Mouse (Mus musculus) liver, postnatal 0 days (tissue): Measurements from ENCODE around the gene Gm32717. TPM values are rescaled to one million over a fixed set of nuclear protein-coding genes. Genes with fewer than 3 reads are reported as not detected.
A peak's percentile ranks its signal among the peaks of the same experiment; 100 is the strongest.
"Not testable (repeated sequence)": the region's sequence is repeated elsewhere in the genome, so short reads cannot be mapped to it uniquely, and the experiment has no call there.

Source experiments
- ATAC-seq: fragments of 200-750 bp; cut with Nextera tagmentation; 2 replicates; pipeline ENCODE4 v1.8.0; 2017; ENCODE audit warnings: mild to moderate bottlenecking, moderate library complexity
- DNase-seq: peaks from one replicate; pipeline ENCODE4 v3.0.0-alpha.2; 2016
- H3K27ac ChIP-seq: fragments of 300-500 bp; sonication (generic); 2 replicates; pipeline ENCODE4 v1.5.1; 2014; ENCODE audit warnings: antibody characterized with exemption, moderate library complexity, mild to moderate bottlenecking, low read depth
- H3K27me3 ChIP-seq: fragments of 300-500 bp; sonication (generic); 2 replicates; pipeline ENCODE4 v1.6.1; 2014; ENCODE audit warnings: low read length, control low read depth, mixed read lengths; ENCODE audit not compliant: insufficient read depth
- H3K36me3 ChIP-seq: fragments of 300-500 bp; sonication (generic); replicated peaks from 2 replicates; pipeline ENCODE4 v1.6.1; 2014; ENCODE audit warnings: mild to moderate bottlenecking, control low read depth, low read length, moderate library complexity, mixed read lengths; ENCODE audit not compliant: insufficient read depth
- H3K4me1 ChIP-seq: fragments of 300-500 bp; sonication (generic); 2 replicates; pipeline ENCODE4 v1.6.1; 2014; ENCODE audit warnings: antibody characterized with exemption, mild to moderate bottlenecking, control low read depth; ENCODE audit not compliant: insufficient read depth
- H3K4me2 ChIP-seq: fragments of 300-500 bp; sonication (generic); 2 replicates; pipeline ENCODE4 v1.6.1; 2014; ENCODE audit warnings: low read depth, mild to moderate bottlenecking, low read length, moderate library complexity, mixed read lengths
- H3K4me3 ChIP-seq: fragments of 300-500 bp; sonication (generic); 2 replicates; pipeline ENCODE4 v1.5.1; 2014; ENCODE audit warnings: low read depth, low read length
- H3K9ac ChIP-seq: fragments of 300-500 bp; sonication (generic); replicated peaks from 2 replicates; pipeline ENCODE4 v1.6.1; 2014; ENCODE audit warnings: mild to moderate bottlenecking, moderate library complexity
- H3K9me3 ChIP-seq: fragments of 300-500 bp; sonication (generic); 2 replicates; pipeline ENCODE4 v1.6.1; 2016; ENCODE audit warnings: mild to moderate bottlenecking, control low read depth, low read length, mixed read lengths
- CTCF ChIP-seq: sonication (generic); IDR thresholded peaks from 2 replicates; pipeline ENCODE4 v1.5.1; 2016; ENCODE audit warnings: antibody characterized with exemption, low read depth
- EP300 ChIP-seq: IDR thresholded peaks from 2 replicates; pipeline ENCODE4 v1.6.1; 2016; ENCODE audit warnings: antibody characterized with exemption, low read depth, mild to moderate bottlenecking
- WGBS: fragments of 180-500 bp; shearing (Covaris S2); extraction: QIAGEN DNeasy Blood & Tissue Kit; methylation state at CpG from one replicate; pipeline ENCODE4 v1.1.7; 2014; ENCODE audit not compliant: insufficient replicate concordance; 5-methylcytosine and 5-hydroxymethylcytosine counted together
- polyA plus RNA-seq: library from polyadenylated mRNA; unstranded; fragments of >200 nt; fragmentation: Nextera tagmentation; extraction: Ambion mirVana; gene quantifications from 2 replicates; pipeline ENCODE4 v1.2.1, GENCODE M21; 2015

The Gm32717 gene
- polyA plus RNA-seq, 1 experiment from 2014 or later = not detected

DNA sequence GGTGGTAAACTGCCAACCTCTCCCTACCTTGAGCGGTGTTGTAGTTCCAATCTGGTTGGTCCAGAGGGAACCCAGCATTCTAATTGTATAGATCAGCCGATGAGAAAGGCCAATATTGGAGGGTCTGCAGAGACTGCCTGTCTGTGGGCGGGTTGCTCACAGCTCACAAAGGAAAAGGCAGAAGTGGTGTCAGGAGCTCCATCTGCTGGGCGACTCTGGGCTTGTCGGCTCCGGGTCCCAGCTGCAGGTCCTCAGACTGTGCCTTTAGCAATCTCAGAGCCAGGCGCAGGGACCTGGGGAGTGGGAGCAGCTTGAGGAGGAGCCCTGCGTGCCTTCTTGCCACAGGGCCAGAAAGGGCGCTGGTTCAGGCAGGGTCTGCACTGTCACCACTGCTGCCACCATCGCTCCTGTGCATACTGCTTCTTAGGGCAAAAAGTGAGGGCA lies 10.3 kb upstream of the Gm32717 start:
- no peak for TF ChIP-seq EP300
- TF ChIP-seq CTCF = peak; percentile 38
- H3K4me1 ChIP-seq = no peaks in the 10 kb centered on the region
- H3K27ac ChIP-seq = no peak overlapping the region
- H3K36me3 ChIP-seq = no peaks in the 10 kb centered on the region
- no peak overlapping the region for H3K4me2 ChIP-seq
- no peak overlapping the region for H3K4me3 ChIP-seq
- WGBS = 51% methylated on average over 10 of the region's 10 CpGs
- no peak overlapping the region for H3K9ac ChIP-seq
- H3K27me3 ChIP-seq = no peaks in the 10 kb centered on the region
- DNase-seq = peak; percentile 19
- no peak for ATAC-seq
- H3K9me3 ChIP-seq = no peaks in the 10 kb centered on the region

DNA sequence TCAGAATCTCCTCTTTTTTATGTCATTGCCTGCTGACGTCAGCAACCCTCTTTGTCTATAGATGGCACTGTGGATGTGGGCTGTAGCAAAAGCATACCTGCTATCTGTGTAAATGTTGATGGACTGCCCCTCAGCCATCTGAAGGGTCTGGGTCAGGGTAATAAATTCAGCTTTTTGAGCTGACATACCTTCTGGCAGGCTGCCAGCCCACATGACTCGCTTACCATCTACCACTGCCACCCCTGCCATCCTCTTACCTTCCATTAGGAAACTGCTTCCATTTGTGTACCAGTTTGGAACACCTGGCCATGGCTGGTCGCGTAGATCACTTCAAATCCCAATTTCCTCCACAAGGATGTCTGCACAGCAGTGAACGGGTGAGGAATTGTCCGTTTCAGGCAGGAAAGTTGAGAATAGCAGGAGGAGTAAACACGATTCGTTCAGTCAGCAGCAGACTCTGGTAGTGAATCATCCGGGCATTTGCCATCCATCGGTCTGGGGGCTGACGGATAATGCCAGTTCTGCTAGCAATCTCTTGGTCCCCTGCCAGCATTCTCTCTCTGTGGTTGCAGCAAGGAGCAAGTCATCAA lies 8.5 kb upstream of the Gm32717 start:
- H3K27ac ChIP-seq, H3K4me2 ChIP-seq, DNase-seq, H3K36me3 ChIP-seq, H3K4me3 ChIP-seq, H3K9me3 ChIP-seq, H3K9ac ChIP-seq, H3K27me3 ChIP-seq, H3K4me1 ChIP-seq, ATAC-seq: not testable (repeated sequence)
- WGBS = 80% methylated on average over 11 of the region's 11 CpGs

DNA sequence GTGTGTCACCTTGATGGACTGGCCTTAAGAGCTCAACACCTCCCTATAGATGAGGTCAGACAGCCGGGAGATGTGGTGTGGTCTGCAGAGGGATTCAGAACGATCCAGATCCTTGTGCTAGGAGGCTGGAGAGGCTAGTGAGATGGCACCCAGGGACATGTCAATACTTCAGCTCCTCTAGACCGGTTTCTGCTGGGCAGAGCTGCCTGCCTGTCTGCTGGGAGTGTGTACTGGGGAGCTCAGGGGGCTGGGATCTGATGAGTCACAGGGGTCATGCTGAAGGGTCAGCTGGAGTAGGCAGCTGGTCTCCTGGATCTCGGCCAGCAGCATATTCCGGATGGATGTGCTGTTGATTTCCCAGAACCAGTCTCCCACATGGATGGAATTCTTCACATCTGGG lies 8.0 kb downstream of the Gm32717 start:
- no CpG with 5 or more reads among the region's 5 CpGs for WGBS

DNA sequence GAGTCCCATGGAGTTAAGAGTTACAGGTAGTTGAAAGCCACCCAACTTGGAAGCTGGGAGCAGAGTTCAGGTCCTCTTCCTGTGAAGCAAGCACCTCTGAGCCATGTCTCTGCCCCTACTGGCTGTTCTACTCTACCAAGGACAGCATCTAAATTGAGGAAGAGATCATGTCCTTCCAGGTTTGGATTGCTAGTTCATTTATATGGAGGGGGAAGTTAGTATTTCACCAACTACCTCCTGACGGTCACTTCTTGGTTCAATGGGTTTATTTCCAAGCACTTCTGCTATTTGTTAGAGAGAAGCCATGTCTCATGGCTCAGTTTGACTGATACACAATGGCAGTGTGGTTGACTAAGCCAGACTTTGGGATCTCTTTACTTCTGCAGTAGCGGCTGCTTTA lies 13.0 kb downstream of the Gm32717 start:
- H3K27me3 ChIP-seq, H3K9ac ChIP-seq, ATAC-seq, H3K36me3 ChIP-seq, H3K4me3 ChIP-seq, H3K4me2 ChIP-seq, DNase-seq, H3K9me3 ChIP-seq, H3K4me1 ChIP-seq, H3K27ac ChIP-seq: not testable (repeated sequence)
- WGBS = no CpG with 5 or more reads among the region's 2 CpGs

More for the DNA sequence above, 8.0 kb downstream of the Gm32717 start:
- not testable (repeated sequence) for H3K27me3 ChIP-seq, H3K9me3 ChIP-seq, H3K4me3 ChIP-seq, H3K27ac ChIP-seq, DNase-seq, H3K4me1 ChIP-seq, ATAC-seq, H3K9ac ChIP-seq, H3K36me3 ChIP-seq, H3K4me2 ChIP-seq

DNA sequence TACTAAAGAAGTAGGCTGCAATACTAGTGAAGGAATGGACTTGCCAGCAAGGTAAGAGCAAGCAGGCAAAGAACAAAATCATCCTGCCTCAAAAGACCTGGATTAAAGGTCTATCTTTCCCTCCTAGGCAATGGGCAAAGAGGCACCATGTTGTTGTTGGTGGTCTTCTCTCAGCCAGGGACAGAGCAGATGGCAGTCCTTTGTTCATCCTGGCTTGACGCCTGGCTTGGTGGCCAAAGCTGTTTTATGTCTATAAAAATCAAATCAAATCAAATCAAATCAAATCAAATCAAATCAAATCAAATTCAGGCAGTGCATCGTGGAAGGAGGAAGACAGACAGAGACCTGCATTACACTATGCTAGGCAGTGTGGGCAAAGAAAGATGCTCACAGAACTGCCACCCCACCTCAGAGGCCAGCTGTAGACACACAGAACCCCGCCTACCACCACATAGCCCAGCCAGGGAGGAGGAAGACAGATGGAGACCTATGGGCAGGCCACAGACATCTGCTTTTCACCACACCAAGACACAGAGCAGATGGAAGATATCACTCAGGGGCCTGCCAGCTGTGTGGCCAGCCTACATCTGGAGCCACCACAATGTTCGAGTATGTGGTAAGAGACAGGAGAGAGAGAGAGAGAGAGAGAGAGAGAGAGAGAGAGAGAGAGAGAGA lies 24.7 kb downstream of the Gm32717 start:
- H3K4me2 ChIP-seq, ATAC-seq, H3K27ac ChIP-seq, H3K4me3 ChIP-seq, H3K9ac ChIP-seq, H3K9me3 ChIP-seq, H3K36me3 ChIP-seq, DNase-seq, H3K27me3 ChIP-seq, H3K4me1 ChIP-seq: not testable (repeated sequence)
- WGBS = 80% methylated on average over 2 of the region's 4 CpGs

DNA sequence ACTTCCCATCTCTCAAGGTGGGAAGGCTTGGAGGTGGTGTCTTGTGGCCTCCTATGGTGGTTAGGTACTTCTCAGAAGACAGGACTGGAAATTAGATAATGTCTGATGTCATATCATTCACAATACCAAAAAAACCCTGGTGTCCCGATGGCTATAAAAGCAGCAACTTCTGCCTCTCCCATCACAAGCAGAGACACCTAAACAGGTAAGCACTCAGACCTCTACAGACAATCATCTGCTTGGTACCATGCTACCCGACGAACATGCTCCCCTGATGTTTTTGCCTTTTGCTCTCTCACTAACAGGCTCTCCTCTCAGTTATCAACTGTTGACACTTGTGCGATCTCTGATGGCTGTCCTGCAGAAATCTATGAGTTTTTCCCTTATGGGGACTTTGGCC lies 35.9 kb downstream of the Gm32717 start, which contains the start of gene Il22:
Gene Il22, plus strand, starts transcription at position 301 of the 400 bp plus-strand sequence.
- Histone ChIP-seq H3K9ac (no peak within 1 kb of the TSS), H3K36me3 (no peaks in the 10 kb centered on the region), H3K4me1 (no peaks in the 10 kb centered on the region), H3K4me3 (no peak within 1 kb of the TSS), H3K27ac (no peak within 1 kb of the TSS), H3K27me3 (no peaks in the 10 kb centered on the region), H3K9me3 (no peaks in the 10 kb centered on the region), H3K4me2 (no peak within 1 kb of the TSS)
- ATAC-seq (no peak), DNase-seq (no peak)
- 86% methylated on average over 4 of the region's 4 CpGs for WGBS
- no peak for TF ChIP-seq CTCF
- TF ChIP-seq EP300 = no peak

DNA sequence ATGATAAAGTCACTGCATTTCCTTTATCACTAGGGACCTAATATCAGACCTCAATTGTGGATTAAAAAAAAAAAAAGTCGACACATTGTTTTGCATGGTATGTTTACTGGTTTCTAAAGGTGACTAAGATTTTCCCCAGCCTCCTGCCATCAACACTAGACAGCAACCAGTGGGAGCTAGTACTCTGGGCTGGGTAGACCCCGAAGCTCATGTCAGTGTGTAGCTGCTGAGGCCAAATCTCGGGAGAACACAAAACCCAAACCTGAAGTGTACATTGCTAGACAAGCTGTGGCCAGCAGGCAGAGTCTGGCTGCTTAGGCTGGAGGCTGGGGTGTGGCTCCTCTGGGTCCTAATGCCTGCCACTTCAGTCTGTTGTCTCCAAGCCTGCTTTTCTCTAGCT lies 45.4 kb downstream of the Gm32717 start:
- H3K36me3 ChIP-seq, H3K4me2 ChIP-seq, H3K27ac ChIP-seq, H3K9me3 ChIP-seq, DNase-seq, H3K4me3 ChIP-seq, H3K27me3 ChIP-seq, H3K9ac ChIP-seq, H3K4me1 ChIP-seq, ATAC-seq: not testable (repeated sequence)
- WGBS = 16% methylated on average over 3 of the region's 3 CpGs

Other genes with a start within 250 kb of the Gm32717 start
- gene Mdm1, start 99.0 kb downstream of the Gm32717 start, polyA plus RNA-seq = 4.3 and 4.7 TPM in 2 replicates
- not detected in 2 replicates for gene Il22, start 35.8 kb downstream of the Gm32717 start, polyA plus RNA-seq
- gene Gm32802, start 17.9 kb upstream of the Gm32717 start, polyA plus RNA-seq = not detected in 2 replicates
- gene Iltifb, start 54.3 kb upstream of the Gm32717 start, polyA plus RNA-seq = not detected in 2 replicates
- gene Gm9040, start 86.2 kb upstream of the Gm32717 start, polyA plus RNA-seq = not detected in 2 replicates
- not detected in 2 replicates for gene Gm9044, start 91.6 kb upstream of the Gm32717 start, polyA plus RNA-seq
- gene Gm9045, start 97.1 kb upstream of the Gm32717 start, polyA plus RNA-seq = not detected in 2 replicates
- gene Gm9046, start 102.5 kb upstream of the Gm32717 start, polyA plus RNA-seq = not detected in 2 replicates
- gene Gm9048, start 107.9 kb upstream of the Gm32717 start, polyA plus RNA-seq = not detected in 2 replicates
- not detected in 2 replicates for gene Gm9049, start 113.3 kb upstream of the Gm32717 start, polyA plus RNA-seq
- 0.08 TPM in 1 of 2 replicates, not detected in the other for gene Ifng, start 200.3 kb upstream of the Gm32717 start, polyA plus RNA-seq